Mouse (Mus musculus) gastrocnemius, postnatal 25 days (tissue): ENCODE data around the gene Rps29. TPM values are rescaled to one million over a fixed set of nuclear protein-coding genes. Genes with fewer than 3 reads are reported as not detected.

Experiments used
- DNase-seq: peaks from one replicate; pipeline ENCODE4 v3.0.0; 2022
- microRNA-seq, 2 experiments: library from miRNA; unstranded; fragments of <30 nt; microRNA quantifications; one replicate each; pipeline ENCODE4 v1.2.0; 2021; ENCODE audit warnings: borderline replicate concordance in 2 of 2
- total RNA-seq, 2 experiments: library from RNA; stranded (reverse); gene quantifications; 1 replicate in 1 of 2; 2 replicates in 1 of 2; pipeline ENCODE4 v1.2.3; 2021

Gene Rps29
- total RNA-seq, 2 experiments from 2014 or later = 781 to 812 TPM

DNA sequence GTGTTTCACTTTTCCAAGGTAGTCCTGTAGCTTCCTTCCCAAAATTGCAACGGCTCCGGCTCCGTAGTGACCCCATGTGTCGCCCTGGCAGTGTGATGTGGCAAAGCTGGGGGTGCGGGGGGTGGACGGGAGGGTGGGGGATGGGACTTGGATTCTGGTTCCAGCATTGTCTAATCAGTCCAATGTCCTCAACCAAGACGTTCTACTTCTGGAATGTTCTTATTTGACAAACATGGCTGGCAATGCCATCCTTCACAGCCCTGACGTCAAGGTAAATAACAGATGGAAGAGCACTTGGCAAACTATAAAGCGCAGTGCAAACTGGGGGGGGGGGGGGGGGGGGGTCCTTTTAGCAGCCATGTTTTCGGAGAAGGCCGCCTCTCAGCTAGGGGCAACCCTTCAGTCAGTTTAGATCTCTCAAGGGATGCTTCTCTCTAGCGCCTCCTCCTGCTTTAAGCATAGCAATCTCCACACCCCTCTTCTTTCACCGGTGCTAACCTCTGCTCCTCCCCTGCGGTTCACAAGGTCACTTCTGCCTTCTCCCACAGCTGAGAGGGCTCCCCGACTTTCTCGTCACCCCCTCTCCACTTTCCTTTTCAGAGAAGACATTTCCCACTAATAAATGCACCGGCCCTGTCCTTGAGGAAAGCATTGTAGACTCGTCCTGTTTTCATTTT lies 29.2 kb downstream of the Rps29 start:
- no peak for DNase-seq

DNA sequence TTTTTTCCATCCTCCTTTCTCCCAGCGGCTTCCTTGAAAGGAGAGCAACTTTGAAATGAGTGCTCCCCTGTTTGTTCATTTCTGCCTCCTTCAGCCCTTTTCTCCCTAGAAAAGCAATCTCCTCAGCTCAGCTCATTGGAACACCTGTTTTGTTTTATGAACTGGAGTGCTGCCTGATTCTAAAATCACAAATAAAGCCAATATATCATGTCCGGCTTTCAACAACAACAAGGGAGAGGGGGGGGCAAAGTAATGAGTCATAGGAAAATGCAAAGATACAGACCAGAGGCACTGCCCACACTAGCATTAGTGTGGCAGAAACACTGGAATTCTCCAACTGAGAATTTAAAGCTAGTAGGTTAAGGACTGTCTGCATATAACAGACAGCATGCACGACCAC lies 31.4 kb downstream of the Rps29 start:
- no peak for DNase-seq

DNA sequence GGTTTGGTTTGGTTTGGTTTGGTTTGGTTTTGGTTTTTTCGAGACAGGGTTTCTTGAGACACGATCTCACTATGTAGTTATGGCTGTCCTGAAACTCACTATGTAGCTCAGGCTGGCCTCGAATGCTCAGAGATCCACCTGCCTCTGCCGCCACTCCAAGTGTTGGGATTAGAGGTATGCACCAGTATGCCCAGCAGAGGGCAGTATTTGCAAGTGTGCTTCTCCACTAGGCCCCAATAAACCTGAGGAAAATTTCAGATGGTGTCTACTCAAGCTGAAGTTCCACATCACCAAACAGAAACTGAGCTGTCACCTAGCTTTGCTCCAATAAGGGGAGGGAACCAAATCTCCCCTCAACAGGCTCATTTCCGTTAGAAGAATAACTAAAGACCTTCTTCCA lies 31.8 kb downstream of the Rps29 start:
- no peak for DNase-seq

DNA sequence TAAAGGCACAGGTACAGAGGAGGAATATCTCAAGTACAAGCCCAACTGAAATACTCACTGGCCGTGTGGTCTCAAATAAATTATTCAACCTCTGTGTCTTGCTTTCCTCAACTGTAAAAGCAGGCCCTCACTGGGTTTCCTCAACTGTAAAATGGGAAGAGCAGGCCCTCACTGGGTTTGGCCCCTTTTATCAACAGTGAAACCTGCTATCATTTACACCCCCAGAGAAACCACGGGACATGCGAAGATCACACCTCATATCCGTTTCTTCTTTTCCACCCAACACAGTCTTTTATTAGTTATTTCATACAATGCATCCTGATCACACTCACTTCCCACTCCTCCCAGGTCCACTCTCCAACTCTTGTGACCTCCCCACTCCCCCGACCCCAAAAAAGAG lies 33.9 kb downstream of the Rps29 start:
- DNase-seq = no peak

DNA sequence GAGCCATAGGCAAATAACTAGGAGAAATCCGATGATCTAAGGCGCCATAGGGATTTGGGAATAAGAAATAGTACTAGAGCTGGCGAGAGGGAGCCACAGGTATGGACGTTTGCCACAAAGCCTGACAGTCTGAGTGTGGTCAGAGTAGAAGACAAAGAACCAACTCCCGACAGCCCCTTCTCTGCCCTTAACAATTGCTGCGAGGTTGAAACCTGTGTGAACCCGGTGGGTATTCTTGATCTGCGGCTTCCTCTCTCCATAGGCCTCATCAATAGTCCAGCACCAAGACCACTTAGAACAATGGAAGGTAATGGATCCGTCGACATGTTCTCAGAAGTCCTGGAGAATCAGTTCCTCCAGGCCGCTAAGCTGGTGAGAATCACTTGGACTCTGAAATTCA lies 36.2 kb downstream of the Rps29 start:
- no peak for DNase-seq

DNA sequence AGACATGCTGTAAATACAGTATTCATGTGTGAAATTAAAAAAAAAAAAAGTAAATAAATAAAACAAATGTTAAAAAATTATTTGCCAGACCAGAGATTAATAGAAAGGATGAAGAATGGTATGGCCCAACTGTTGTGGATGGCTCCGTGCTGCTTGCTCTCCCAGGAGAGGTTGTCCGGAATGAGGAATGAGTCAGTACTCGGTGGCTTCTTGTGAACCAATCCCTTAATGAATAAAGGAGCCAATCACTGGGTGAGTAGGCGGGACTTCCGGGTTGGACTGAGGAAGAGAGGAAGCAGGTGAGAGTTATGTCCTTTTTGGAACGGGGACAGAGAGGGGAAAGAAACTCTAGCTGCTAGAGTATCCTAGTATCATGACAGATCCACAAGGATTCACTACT lies 39.1 kb downstream of the Rps29 start:
- DNase-seq = no peak

Small RNA genes lying within 50 kb of the gene (microRNA-seq; reads per million reads assigned to microRNA genes)
- gene Gm47287 (0 reads per million in 2 experiments), gene Gm47295 (0.26 to 0.74 reads per million in 2 experiments)

Other genes starting within 250 kb of the Rps29 start
- gene Lrr1, start 9.6 kb upstream of the Rps29 start, total RNA-seq = not detected
- 100 to 1,000 TPM; 280 to 315 TPM for gene Rpl36al, start 24.9 kb upstream of the Rps29 start, total RNA-seq
- gene Mgat2, start 25.0 kb upstream of the Rps29 start, total RNA-seq = 1 to 10 TPM; 9.0 to 9.5 TPM
- 1 to 10 TPM; 1.7 to 1.8 TPM for gene Gm49383, start 37.9 kb upstream of the Rps29 start, total RNA-seq
- gene Dnaaf2, start 39.2 kb upstream of the Rps29 start, total RNA-seq = under 1 TPM; 0.56 to 0.62 TPM
- gene Gm49384, start 45.1 kb upstream of the Rps29 start, total RNA-seq = 1 to 10 TPM; 1.8 to 2.4 TPM
- under 1 TPM; 0.38 to 0.72 TPM for gene Pole2, start 69.0 kb upstream of the Rps29 start, total RNA-seq
- 10 to 100 TPM; 15.2 to 18.1 TPM for gene Klhdc1, start 82.0 kb upstream of the Rps29 start, total RNA-seq
- gene Klhdc2, start 137.5 kb upstream of the Rps29 start, total RNA-seq = 100 to 1,000 TPM in 1 of 2 experiments, 10 to 100 TPM in 1; 90.5 to 104 TPM
- gene Nemf, start 198.0 kb upstream of the Rps29 start, total RNA-seq = 10 to 100 TPM; 17.1 to 20.8 TPM
- gene Arf6, start 213.0 kb upstream of the Rps29 start, total RNA-seq = 10 to 100 TPM; 20.1 to 23.5 TPM
- not detected for gene Gm9887, start 213.3 kb upstream of the Rps29 start, total RNA-seq